Mouse (Mus musculus): ENCODE results near the gene Tmprss12. TPM values are rescaled to one million over a fixed set of nuclear protein-coding genes. Genes with fewer than 3 reads are reported as not detected.

Tmprss12 gene
- polyA plus RNA-seq, 1 experiment from 2014 or later = not detected

GRCm38 (mm10) chr15:100274790-100275559 is 5.7 kb upstream of the Tmprss12 start:
- no peak for DNase-seq (ENCODE audit: low spot score)
- Histone ChIP-seq H3K4me1 (ENCODE audit: insufficient read depth, low read depth, low read length) (no peaks in the 10 kb centered on the region), H3K27me3 (replicated peaks; ENCODE audit: insufficient read depth, low read length) (no peaks in the 10 kb centered on the region), H3K4me2 (replicated peaks; ENCODE audit: low read depth, low read length) (no peak overlapping the region), H3K4me3 (ENCODE audit: low read depth, low read length) (no peak overlapping the region), H3K9me3 (ENCODE audit: low read length) (no peaks in the 10 kb centered on the region), H3K9ac (replicated peaks; ENCODE audit: low read depth) (no peak overlapping the region), H3K36me3 (ENCODE audit: insufficient read depth, low read length) (no peaks in the 10 kb centered on the region), H3K27ac (ENCODE audit: low read length) (no peak overlapping the region)
- 90% methylated on average over 7 of the region's 7 CpGs for WGBS
- no peak for TF ChIP-seq CTCF (IDR thresholded peaks at IDR 0.05)
- TF ChIP-seq EP300 (IDR thresholded peaks at IDR 0.05) = no peak
- no peak for ATAC-seq

- DNase-seq (ENCODE audit: low spot score) (no peak), ATAC-seq (no peak)
- no peaks in the 10 kb centered on the region for H3K27me3 ChIP-seq (replicated peaks; ENCODE audit: insufficient read depth, low read length)
- 91% methylated on average over 4 of the region's 4 CpGs for WGBS
- H3K36me3 ChIP-seq (ENCODE audit: insufficient read depth, low read length) = no peaks in the 10 kb centered on the region
- no peaks in the 10 kb centered on the region for H3K9me3 ChIP-seq (ENCODE audit: low read length)
- H3K9ac ChIP-seq (replicated peaks; ENCODE audit: low read depth) = no peak overlapping the region
- H3K4me3 ChIP-seq (ENCODE audit: low read depth, low read length) = no peak overlapping the region
- no peak overlapping the region for H3K4me2 ChIP-seq (replicated peaks; ENCODE audit: low read depth, low read length)
- H3K4me1 ChIP-seq (ENCODE audit: insufficient read depth, low read depth, low read length) = no peaks in the 10 kb centered on the region
- no peak for TF ChIP-seq EP300 (IDR thresholded peaks at IDR 0.05)
- no peak for TF ChIP-seq CTCF (IDR thresholded peaks at IDR 0.05)
- no peak overlapping the region for H3K27ac ChIP-seq (ENCODE audit: low read length)
These were observed 4.2 kb upstream of the Tmprss12 start for GRCm38 (mm10) chr15:100276403-100276802.

GRCm38 (mm10) chr15:100277586-100277985 is 3.1 kb upstream of the Tmprss12 start:
- Histone ChIP-seq H3K9ac (replicated peaks; ENCODE audit: low read depth) (no peak overlapping the region), H3K4me2 (replicated peaks; ENCODE audit: low read depth, low read length) (no peak overlapping the region), H3K36me3 (ENCODE audit: insufficient read depth, low read length) (no peaks in the 10 kb centered on the region), H3K27ac (ENCODE audit: low read length) (no peak overlapping the region), H3K4me3 (ENCODE audit: low read depth, low read length) (no peak overlapping the region), H3K9me3 (ENCODE audit: low read length) (no peaks in the 10 kb centered on the region), H3K27me3 (replicated peaks; ENCODE audit: insufficient read depth, low read length) (no peaks in the 10 kb centered on the region), H3K4me1 (ENCODE audit: insufficient read depth, low read depth, low read length) (no peaks in the 10 kb centered on the region)
- DNase-seq (ENCODE audit: low spot score) (no peak), ATAC-seq (no peak)
- TF ChIP-seq CTCF (IDR thresholded peaks at IDR 0.05) (no peak), EP300 (IDR thresholded peaks at IDR 0.05) (no peak)
- WGBS = 70% methylated on average over 3 of the region's 3 CpGs

- ATAC-seq = no peak
- H3K4me1 ChIP-seq (ENCODE audit: insufficient read depth, low read depth, low read length) = no peaks in the 10 kb centered on the region
- no peak for DNase-seq (ENCODE audit: low spot score)
- H3K9me3 ChIP-seq (ENCODE audit: low read length) = no peaks in the 10 kb centered on the region
- H3K4me3 ChIP-seq (ENCODE audit: low read depth, low read length) = no peak overlapping the region
- no peaks in the 10 kb centered on the region for H3K36me3 ChIP-seq (ENCODE audit: insufficient read depth, low read length)
- no peak overlapping the region for H3K27ac ChIP-seq (ENCODE audit: low read length)
- TF ChIP-seq CTCF (IDR thresholded peaks at IDR 0.05) (no peak), EP300 (IDR thresholded peaks at IDR 0.05) (no peak)
- no peak overlapping the region for H3K4me2 ChIP-seq (replicated peaks; ENCODE audit: low read depth, low read length)
- no peak overlapping the region for H3K9ac ChIP-seq (replicated peaks; ENCODE audit: low read depth)
- 84% methylated on average over 6 of the region's 6 CpGs for WGBS
- H3K27me3 ChIP-seq (replicated peaks; ENCODE audit: insufficient read depth, low read length) = no peaks in the 10 kb centered on the region
These were observed 8.3 kb downstream of the Tmprss12 start for GRCm38 (mm10) chr15:100288980-100289379.

- H3K9ac ChIP-seq (replicated peaks; ENCODE audit: low read depth) = no peak overlapping the region
- no peaks in the 10 kb centered on the region for H3K9me3 ChIP-seq (ENCODE audit: low read length)
- H3K27ac ChIP-seq (ENCODE audit: low read length) = no peak overlapping the region
- 76% methylated on average over 5 of the region's 5 CpGs for WGBS
- TF ChIP-seq EP300 (IDR thresholded peaks at IDR 0.05) (no peak), CTCF (IDR thresholded peaks at IDR 0.05) (no peak)
- no peaks in the 10 kb centered on the region for H3K4me1 ChIP-seq (ENCODE audit: insufficient read depth, low read depth, low read length)
- no peaks in the 10 kb centered on the region for H3K36me3 ChIP-seq (ENCODE audit: insufficient read depth, low read length)
- no peak overlapping the region for H3K4me3 ChIP-seq (ENCODE audit: low read depth, low read length)
- no peaks in the 10 kb centered on the region for H3K27me3 ChIP-seq (replicated peaks; ENCODE audit: insufficient read depth, low read length)
- no peak for ATAC-seq
- no peak overlapping the region for H3K4me2 ChIP-seq (replicated peaks; ENCODE audit: low read depth, low read length)
- DNase-seq (ENCODE audit: low spot score) = no peak
These were observed 10.2 kb downstream of the Tmprss12 start for GRCm38 (mm10) chr15:100290858-100291257.

GRCm38 (mm10) chr15:100292326-100292725 is 11.7 kb downstream of the Tmprss12 start:
- Histone ChIP-seq H3K9ac (replicated peaks; ENCODE audit: low read depth) (no peak overlapping the region), H3K4me2 (replicated peaks; ENCODE audit: low read depth, low read length) (no peak overlapping the region), H3K9me3 (ENCODE audit: low read length) (no peaks in the 10 kb centered on the region), H3K4me1 (ENCODE audit: insufficient read depth, low read depth, low read length) (no peaks in the 10 kb centered on the region), H3K4me3 (ENCODE audit: low read depth, low read length) (no peak overlapping the region), H3K36me3 (ENCODE audit: insufficient read depth, low read length) (no peaks in the 10 kb centered on the region), H3K27me3 (replicated peaks; ENCODE audit: insufficient read depth, low read length) (no peaks in the 10 kb centered on the region), H3K27ac (ENCODE audit: low read length) (no peak overlapping the region)
- no peak for DNase-seq (ENCODE audit: low spot score)
- TF ChIP-seq CTCF (IDR thresholded peaks at IDR 0.05) (no peak), EP300 (IDR thresholded peaks at IDR 0.05) (no peak)
- 36% methylated on average over 7 of the region's 7 CpGs for WGBS
- ATAC-seq = no peak

Measured in lung, postnatal 0 days (tissue).